Mouse (Mus musculus): ENCODE measurements at regions not wholly inside any gene's neighbourhood (a gene's known extent, or its start where the extent isn't known, plus 50 kb on each side); places are given as distances from the start of the nearest gene placed in this dataset.

GRCm38 (mm10) chr15:62202781-62203375 is 1280.1 kb upstream of the A1bg start:
- no peak for TF ChIP-seq GATA1 (IDR thresholded peaks at IDR 0.05; ENCODE audit: low read length)

- no peak for TF ChIP-seq GATA1 (IDR thresholded peaks at IDR 0.05; ENCODE audit: low read length)
Measured at GRCm38 (mm10) chr15:62198721-62199120, 1275.9 kb upstream of the A1bg start.

DNA sequence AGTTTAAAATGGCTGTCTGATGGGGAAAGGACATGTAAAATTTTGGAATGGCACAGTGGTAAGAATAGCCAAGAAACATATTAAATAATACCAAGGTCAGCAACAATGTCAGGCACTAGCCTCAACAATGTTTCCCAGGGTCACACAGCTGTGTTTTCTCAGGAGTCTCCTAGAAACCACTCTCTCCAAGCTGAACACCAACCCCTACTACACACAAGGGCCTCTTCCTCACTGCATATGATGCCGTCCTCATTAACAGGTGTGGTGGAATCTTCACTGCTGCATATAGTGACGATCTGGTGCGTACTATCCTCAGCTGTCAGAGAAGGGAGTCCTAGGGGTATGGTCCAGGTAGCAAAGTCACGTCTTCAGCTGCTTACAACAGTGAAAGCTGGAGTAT is 1275.4 kb upstream of the A1bg start:
- TF ChIP-seq GATA1 (IDR thresholded peaks at IDR 0.05; ENCODE audit: low read length) = no peak

DNA sequence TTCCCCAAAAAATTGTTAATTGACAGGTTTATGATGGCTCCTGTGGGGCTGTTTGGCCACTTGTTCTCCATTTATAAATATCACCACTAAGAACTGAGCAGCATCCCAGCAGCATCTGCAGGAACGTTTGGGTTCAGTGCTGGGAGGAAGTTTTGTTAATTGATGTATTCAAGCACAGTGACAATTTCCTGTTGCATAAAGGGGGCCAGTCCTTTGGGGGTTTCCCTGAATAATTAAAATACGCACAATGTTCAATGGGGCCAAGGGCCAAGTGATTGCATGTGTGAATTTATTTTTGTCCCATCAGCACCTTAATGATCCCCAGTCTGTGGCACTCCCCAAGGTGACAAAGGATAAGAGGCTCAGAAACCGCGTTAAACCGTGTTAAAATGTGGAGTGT is 1272.6 kb upstream of the A1bg start:
- TF ChIP-seq GATA1 (IDR thresholded peaks at IDR 0.05; ENCODE audit: low read length) = no peak

DNA sequence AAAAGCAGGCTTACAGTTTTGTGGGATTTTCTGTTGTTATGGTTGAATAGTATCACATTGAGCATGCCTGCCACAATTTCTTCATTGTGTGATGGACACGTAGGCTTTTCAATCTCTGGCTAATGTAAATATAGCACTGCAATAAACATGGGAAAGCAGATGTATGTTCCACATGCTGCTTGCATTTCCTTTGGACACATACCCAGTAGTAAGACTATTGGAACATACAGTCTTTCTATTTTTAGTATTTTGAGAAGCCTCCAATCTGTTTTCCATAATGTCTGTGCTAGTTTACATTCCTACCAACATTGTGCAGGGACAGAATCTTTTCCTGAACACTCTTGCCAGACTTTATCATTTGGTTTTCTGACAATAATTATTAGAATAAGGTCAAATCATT is 1269.9 kb upstream of the A1bg start:
- TF ChIP-seq GATA1 (IDR thresholded peaks at IDR 0.05; ENCODE audit: low read length) = no peak

DNA sequence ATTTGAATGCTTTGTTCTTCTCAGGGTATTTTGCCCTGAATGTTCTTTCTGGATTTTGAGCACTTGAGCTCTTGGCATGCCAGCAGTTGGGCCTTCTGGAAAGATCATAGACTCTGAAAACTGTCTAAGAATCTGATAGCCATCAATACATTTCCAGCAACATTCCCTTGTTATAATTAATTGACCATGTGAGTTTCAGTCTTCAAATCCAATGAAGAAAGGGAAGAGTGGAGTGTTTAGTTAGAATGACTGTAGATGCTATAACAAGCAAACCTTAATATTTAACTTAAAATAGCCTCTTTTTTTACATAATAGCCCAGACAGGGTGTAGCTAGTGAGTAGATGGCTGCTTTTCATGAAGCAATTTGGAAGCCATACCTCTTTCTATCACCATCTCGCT is 1268.8 kb upstream of the A1bg start:
- no peak for TF ChIP-seq GATA1 (IDR thresholded peaks at IDR 0.05; ENCODE audit: low read length)

DNA sequence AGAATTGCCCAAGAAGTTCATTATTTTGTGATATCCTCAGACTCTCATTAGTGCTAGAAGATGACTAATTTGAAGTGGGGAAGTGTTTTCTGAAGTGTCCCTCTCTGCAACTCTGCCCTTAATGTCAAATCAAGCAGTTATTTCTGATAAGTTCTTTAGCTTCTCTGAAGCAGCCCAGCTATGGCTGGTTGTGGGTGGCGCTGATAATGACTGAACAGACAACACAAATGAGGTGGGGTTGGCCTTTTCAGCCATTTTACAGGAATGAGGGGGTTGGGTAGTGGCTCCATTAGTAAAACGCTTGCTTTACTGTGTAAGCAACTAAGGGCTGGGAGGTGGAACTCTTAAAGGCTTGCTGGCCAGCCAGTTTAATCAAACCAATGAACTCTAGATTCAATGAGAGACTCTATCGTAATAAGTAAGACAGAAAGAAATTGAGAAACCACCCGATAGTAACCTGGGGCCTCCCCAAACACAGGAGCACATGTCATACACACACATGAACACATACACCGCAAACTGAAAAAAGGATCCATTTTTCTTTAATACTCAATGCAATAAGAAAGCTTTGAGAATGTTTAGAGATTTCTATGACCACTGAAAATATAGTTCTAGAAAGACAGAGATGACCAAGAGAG is 1268.3 kb upstream of the A1bg start:
- TF ChIP-seq GATA1 (IDR thresholded peaks at IDR 0.05; ENCODE audit: low read length) = no peak

- no peak for TF ChIP-seq GATA1 (IDR thresholded peaks at IDR 0.05; ENCODE audit: low read length)
Measured at GRCm38 (mm10) chr15:62190224-62190910, 1267.6 kb upstream of the A1bg start.

- TF ChIP-seq GATA1 (IDR thresholded peaks at IDR 0.05; ENCODE audit: low read length) = no peak
Measured at GRCm38 (mm10) chr15:62189565-62190181, 1266.9 kb upstream of the A1bg start.

GRCm38 (mm10) chr15:62186548-62186947 is 1263.7 kb upstream of the A1bg start:
- no peak for TF ChIP-seq GATA1 (IDR thresholded peaks at IDR 0.05; ENCODE audit: low read length)

DNA sequence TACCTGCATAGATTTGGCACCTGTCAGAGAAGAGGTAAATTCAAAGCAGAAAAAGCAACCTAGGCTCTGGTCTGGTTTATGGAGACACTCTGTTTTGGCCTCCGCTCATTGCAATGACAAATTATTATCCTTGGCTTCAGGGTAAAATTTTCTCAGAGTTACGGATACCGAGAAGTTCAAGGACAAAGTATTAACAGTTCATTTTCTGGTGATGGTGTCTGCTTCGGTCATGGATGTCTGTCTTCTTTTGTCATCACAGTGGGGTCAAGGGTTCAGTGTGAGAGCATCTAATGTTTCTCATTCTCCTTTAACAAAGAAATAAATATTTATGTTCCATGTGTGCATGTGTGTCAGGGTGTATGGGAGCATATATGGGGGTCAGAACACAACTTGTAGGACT is 1261.0 kb upstream of the A1bg start:
- no peak for TF ChIP-seq GATA1 (IDR thresholded peaks at IDR 0.05; ENCODE audit: low read length)

DNA sequence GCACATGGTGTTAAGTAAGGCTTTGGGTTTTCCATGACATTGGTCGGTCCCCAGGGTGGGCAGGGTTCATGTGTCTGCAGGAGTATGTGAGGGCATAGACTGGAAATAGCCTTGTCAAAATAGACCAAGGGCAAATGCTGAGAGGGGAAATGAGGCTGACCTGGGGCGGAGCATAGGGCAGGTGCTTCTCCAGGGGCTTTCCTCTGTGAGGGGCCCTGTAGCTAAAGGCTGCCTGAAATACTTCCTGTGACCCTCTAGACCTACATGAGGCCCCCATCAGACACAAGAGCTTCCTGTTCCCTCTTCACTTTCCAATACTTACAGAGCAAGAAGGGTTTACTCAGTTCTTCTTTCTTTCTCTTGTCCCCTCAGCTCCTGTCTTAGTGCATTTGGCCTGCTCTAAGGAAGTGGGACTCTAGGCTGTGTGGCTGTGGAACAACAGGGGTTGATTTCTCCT is 1258.7 kb upstream of the A1bg start:
- TF ChIP-seq GATA1 (IDR thresholded peaks at IDR 0.05; ENCODE audit: low read length) = no peak

DNA sequence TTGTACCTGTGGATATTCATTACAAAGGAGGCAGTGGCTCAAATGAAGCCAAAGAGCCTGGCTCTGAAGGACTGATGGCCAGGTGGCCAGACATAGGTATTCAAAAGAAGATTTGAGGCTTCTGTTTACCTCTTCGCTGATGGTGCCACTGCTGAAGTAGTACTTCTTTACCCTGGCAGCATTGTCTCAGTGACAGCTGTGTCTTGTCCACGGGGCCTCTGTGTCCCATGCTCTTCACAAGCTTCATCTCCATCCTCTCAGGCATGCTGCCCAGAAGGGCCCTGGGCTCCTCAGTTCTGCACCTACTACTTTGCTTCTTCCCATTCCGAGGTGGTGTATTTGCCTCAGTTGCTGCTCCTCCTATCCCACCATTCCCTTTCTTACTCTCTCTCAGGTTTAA is 1257.9 kb upstream of the A1bg start:
- no peak for TF ChIP-seq GATA1 (IDR thresholded peaks at IDR 0.05; ENCODE audit: low read length)

GRCm38 (mm10) chr15:62179801-62180200 is 1257.0 kb upstream of the A1bg start:
- no peak for TF ChIP-seq GATA1 (IDR thresholded peaks at IDR 0.05; ENCODE audit: low read length)

DNA sequence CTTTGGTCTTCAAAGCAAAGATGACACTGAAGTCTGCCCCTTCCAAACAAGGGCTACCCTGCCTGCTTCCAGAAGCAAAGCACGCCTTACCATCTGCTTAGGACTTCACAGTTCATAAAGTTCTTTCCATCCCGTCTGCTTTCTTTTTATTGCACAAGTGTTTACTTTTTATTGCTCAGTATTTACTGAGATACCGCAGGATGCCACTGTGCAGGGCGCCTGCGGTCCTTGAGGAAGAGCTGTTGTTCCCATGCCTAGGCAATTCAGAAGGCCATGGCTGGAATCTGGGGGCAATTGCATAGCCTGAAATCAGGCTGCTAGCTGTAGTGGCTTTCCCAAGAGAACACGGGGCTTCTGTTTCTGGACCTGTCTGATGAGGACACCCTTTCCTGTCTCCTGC is 1255.8 kb upstream of the A1bg start:
- TF ChIP-seq GATA1 (IDR thresholded peaks at IDR 0.05; ENCODE audit: low read length) = no peak

DNA sequence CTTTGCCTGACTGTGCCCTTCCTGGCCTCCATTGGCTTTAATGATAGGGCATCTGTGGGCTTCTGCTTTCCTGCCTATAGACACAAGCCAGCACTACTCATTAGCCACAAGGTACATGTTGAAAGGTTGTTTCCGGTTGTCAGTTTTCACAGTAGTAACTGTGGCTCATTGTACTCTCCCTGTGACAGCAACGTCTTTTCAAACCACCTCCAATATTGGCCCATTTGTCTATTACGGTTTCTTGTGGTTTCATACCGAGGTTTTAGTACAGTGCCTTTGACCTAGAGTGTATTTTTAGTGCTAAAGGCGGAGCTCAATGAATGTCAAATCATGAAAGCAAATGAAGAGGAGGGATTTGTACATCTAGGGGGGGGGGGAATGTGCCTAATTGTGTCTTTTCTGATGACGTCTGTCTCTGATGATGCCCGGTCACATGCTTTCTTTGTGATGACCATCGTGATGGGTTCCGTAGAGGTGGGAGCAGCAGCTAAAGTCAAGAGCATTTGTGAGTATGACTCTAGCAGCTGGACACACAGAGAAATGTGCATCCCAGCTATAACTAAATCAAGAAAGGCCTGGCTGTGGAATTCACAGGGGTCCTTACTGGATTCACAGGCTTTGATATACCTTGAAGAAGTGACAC is 1255.1 kb upstream of the A1bg start:
- TF ChIP-seq GATA1 (IDR thresholded peaks at IDR 0.05; ENCODE audit: low read length) = no peak
